Mouse (Mus musculus) heart, adult 2 months (tissue): Measurements from ENCODE around the gene Ndst2. TPM values are rescaled to one million over a fixed set of nuclear protein-coding genes. Genes with fewer than 3 reads are reported as not detected.

Experiments used
- DNase-seq, 2 experiments: peaks; one replicate each; pipeline ENCODE4 v3.0.0; 2021
- H3K27ac ChIP-seq: fragments of 200-600 bp; 2 replicates; pipeline ENCODE4 v1.8.1; 2022
- H3K27me3 ChIP-seq: fragments of 200-500 bp; 2 replicates; pipeline ENCODE4 v1.6.1; 2012; ENCODE audit warnings: mild to moderate bottlenecking, low read length, inconsistent platforms, mixed read lengths; ENCODE audit not compliant: control insufficient read depth, insufficient read depth
- H3K36me3 ChIP-seq: fragments of 200-500 bp; 2 replicates; pipeline ENCODE4 v1.6.1; 2012; ENCODE audit warnings: low read length, inconsistent platforms; ENCODE audit not compliant: control insufficient read depth, insufficient read depth
- H3K4me1 ChIP-seq: fragments of 200-500 bp; 2 replicates; pipeline ENCODE4 v1.6.1; 2011; ENCODE audit warnings: low read length; ENCODE audit not compliant: control insufficient read depth, insufficient read depth
- H3K4me3 ChIP-seq: fragments of 200-600 bp; 2 replicates; pipeline ENCODE4 v1.8.1; 2022
- H3K79me2 ChIP-seq: fragments of 200-500 bp; replicated peaks from 2 replicates; pipeline ENCODE4 v1.6.1; 2012; ENCODE audit warnings: mild to moderate bottlenecking, inconsistent platforms, low read length, moderate library complexity, mixed read lengths; ENCODE audit not compliant: control insufficient read depth, insufficient read depth
- H3K9ac ChIP-seq: fragments of 200-500 bp; 2 replicates; pipeline ENCODE4 v1.6.1; 2012; ENCODE audit warnings: low read depth, mild to moderate bottlenecking, control low read depth, inconsistent platforms, low read length, mixed read lengths
- CTCF ChIP-seq: fragments of 200-600 bp; IDR thresholded peaks from 2 replicates; pipeline ENCODE4 v1.8.1; 2022; ENCODE audit warnings: antibody characterized with exemption, mild to moderate bottlenecking, moderate library complexity
- EP300 ChIP-seq: fragments of 200-500 bp; IDR thresholded peaks from 2 replicates; pipeline ENCODE4 v1.6.1; 2011; ENCODE audit warnings: low read depth, low read length, control low read depth; ENCODE audit not compliant: insufficient read depth
- POLR2A ChIP-seq: fragments of 200-500 bp; IDR thresholded peaks from 2 replicates; pipeline ENCODE4 v1.6.1; 2011; ENCODE audit warnings: mild to moderate bottlenecking, low read depth, low read length, control low read depth; ENCODE audit not compliant: insufficient read depth
- WGBS: fragments of 180-500 bp; shearing (Covaris S2); methylation state at CpG from one replicate; pipeline ENCODE4 v1.1.7; 2018; 5-methylcytosine and 5-hydroxymethylcytosine counted together
- intact Hi-C: fragments of 180-260 bp; cut with DNase I; formaldehyde crosslinking; loops from one replicate; pipeline ENCODE4 v1.15.1; 2025
- polyA plus RNA-seq: library from polyadenylated mRNA; depleted of rRNA; stranded (reverse); fragments of >200 nt; gene quantifications from 2 replicates; pipeline ENCODE4 v1.2.3, GENCODE M21; 2012
- total RNA-seq, 2 experiments: library from RNA; stranded (reverse); gene quantifications; 2 replicates each; pipeline ENCODE4 v1.2.3; 2021

Gene Ndst2
- total and polyA plus RNA-seq, 3 experiments: 8.3 to 15.5 (median 8.5) TPM

- intact Hi-C loops: loop anchor here (2.0 kb wide), 1 partner anchor 27 kb away; the partner anchor contains the start of gene Sec24c
- Histone ChIP-seq H3K27me3 (no peaks in the 10 kb centered on the region), H3K4me1 (peaks cover 7% of the 10 kb centered on the region), H3K9ac (peak overlapping the region; percentile 97), H3K4me3 (peak overlapping the region; percentile 93), H3K36me3 (peaks cover 28% of the 10 kb centered on the region), H3K27ac (peak overlapping the region; percentile 95), H3K79me2 (0 out of 2 replicates have a peak, but pooled peaks cover 1% of the 10 kb centered on the region)
- TF ChIP-seq CTCF: no peak
- no peak for TF ChIP-seq POLR2A
- no peak for TF ChIP-seq EP300
- WGBS: 5% methylated on average over 15 of the region's 15 CpGs
- no peak for DNase-seq
These were observed 32.1 kb downstream of the Ndst2 start for GRCm38 (mm10) chr14:20702096-20702740.

- no peak for DNase-seq
- no peaks in the 10 kb centered on the region for H3K27me3 ChIP-seq
- intact Hi-C loops: no loop called here
- TF ChIP-seq EP300 (no peak), CTCF (no peak), POLR2A (no peak)
- H3K27ac ChIP-seq: peak overlapping the region; percentile 95
- peaks cover 31% of the 10 kb centered on the region for H3K36me3 ChIP-seq
- peaks cover 13% of the 10 kb centered on the region for H3K4me1 ChIP-seq
- whole genome bisulfite sequencing: 60% methylated on average over 8 of the region's 8 CpGs
- H3K79me2 ChIP-seq: 0 out of 2 replicates have a peak, but pooled peaks cover 1% of the 10 kb centered on the region
- peak overlapping the region; percentile 93 for H3K4me3 ChIP-seq
- no peak overlapping the region; the same call in 1 of the 2 replicates for H3K9ac ChIP-seq
These were observed 32.8 kb downstream of the Ndst2 start for GRCm38 (mm10) chr14:20701554-20701953.

GRCm38 (mm10) chr14:20700362-20700761, 34.0 kb downstream of the Ndst2 start:
- Histone ChIP-seq H3K27me3 (no peaks in the 10 kb centered on the region), H3K9ac (no peak overlapping the region), H3K4me1 (peaks cover 17% of the 10 kb centered on the region), H3K36me3 (peaks cover 31% of the 10 kb centered on the region), H3K4me3 (no peak overlapping the region), H3K27ac (peak overlapping the region; percentile 6; the same call in 1 of the 2 replicates), H3K79me2 (0 out of 2 replicates have a peak, but pooled peaks cover 1% of the 10 kb centered on the region)
- no peak for DNase-seq
- intact Hi-C loops: no loop called here
- TF ChIP-seq POLR2A (no peak), EP300 (no peak), CTCF (no peak)
- WGBS: 59% methylated on average over 3 of the region's 3 CpGs

- Histone ChIP-seq H3K27me3 (no peaks in the 10 kb centered on the region), H3K4me3 (no peak overlapping the region), H3K27ac (no peak overlapping the region), H3K9ac (no peak overlapping the region), H3K4me1 (peaks cover 20% of the 10 kb centered on the region), H3K36me3 (peaks cover 31% of the 10 kb centered on the region), H3K79me2 (0 out of 2 replicates have a peak, but pooled peaks cover 1% of the 10 kb centered on the region)
- DNase-seq: no peak
- TF ChIP-seq POLR2A: no peak
- TF ChIP-seq CTCF: no peak
- TF ChIP-seq EP300: no peak
- intact Hi-C loops: no loop called here
- WGBS: 41% methylated on average over 2 of the region's 2 CpGs
These were observed 35.8 kb downstream of the Ndst2 start for GRCm38 (mm10) chr14:20698515-20698914.

GRCm38 (mm10) chr14:20696986-20697385, 37.4 kb downstream of the Ndst2 start:
- Histone ChIP-seq H3K36me3 (peaks cover 31% of the 10 kb centered on the region), H3K9ac (no peak overlapping the region), H3K27me3 (no peaks in the 10 kb centered on the region), H3K79me2 (0 out of 2 replicates have a peak, but pooled peaks cover 1% of the 10 kb centered on the region), H3K4me3 (no peak overlapping the region), H3K4me1 (peaks cover 20% of the 10 kb centered on the region), H3K27ac (0 out of 2 replicates have a peak overlapping the region, but pooled peaks have one; percentile 11)
- peak; percentile 73 for TF ChIP-seq CTCF
- no peak for TF ChIP-seq POLR2A
- 0 out of 2 replicates have a peak, but pooled peaks have one; percentile 51 for TF ChIP-seq EP300
- DNase-seq: peak in 1 of 2 experiments; percentile 50
- 3% methylated on average over 1 of the region's 1 CpGs for WGBS
- intact Hi-C loops: no loop called here

- Histone ChIP-seq H3K79me2 (0 out of 2 replicates have a peak, but pooled peaks cover 1% of the 10 kb centered on the region), H3K4me1 (peaks cover 20% of the 10 kb centered on the region), H3K4me3 (peak overlapping the region; percentile 91), H3K27ac (peak overlapping the region; percentile 96), H3K36me3 (peaks cover 22% of the 10 kb centered on the region), H3K9ac (peak overlapping the region; percentile 79), H3K27me3 (no peaks in the 10 kb centered on the region)
- WGBS: 9% methylated on average over 27 of the region's 27 CpGs
- intact Hi-C loops: loop anchor here (2.0 kb wide), 1 partner anchor 21 kb away; the partner anchor contains the start of gene Sec24c
- TF ChIP-seq POLR2A (no peak), EP300 (no peak), CTCF (no peak)
- no peak for DNase-seq
These were observed 38.4 kb downstream of the Ndst2 start for GRCm38 (mm10) chr14:20695761-20696520.
